Mouse (Mus musculus) E14TG2a.4 (cell line): ENCODE results near the gene Zfhx3.

ENCODE experiments used
- H3K27me3 ChIP-seq: 2 replicates; pipeline ENCODE4 v1.6.1; 2014; ENCODE audit warnings: low read length, control low read depth; ENCODE audit not compliant: insufficient read depth
- H3K36me3 ChIP-seq: 2 replicates; pipeline ENCODE4 v1.6.1; 2014; ENCODE audit warnings: low read length, control low read depth; ENCODE audit not compliant: insufficient read depth
- H3K4me1 ChIP-seq: replicated peaks from 2 replicates; pipeline ENCODE4 v1.6.1; 2014; ENCODE audit warnings: low read depth, low read length, control low read depth
- H3K4me3 ChIP-seq: replicated peaks from 2 replicates; pipeline ENCODE4 v1.5.1; 2014; ENCODE audit warnings: mild to moderate bottlenecking, low read length
- H3K9me3 ChIP-seq: 2 replicates; pipeline ENCODE4 v1.6.1; 2014; ENCODE audit warnings: low read length, control low read depth
- CTCF ChIP-seq: conservative IDR thresholded peaks from 2 replicates; pipeline ENCODE4 v1.5.1; 2014; ENCODE audit warnings: low read length
- NANOG ChIP-seq: IDR thresholded peaks from 2 replicates; pipeline ENCODE4 v1.6.1; 2014; ENCODE audit warnings: borderline replicate concordance, low read length, mixed read lengths
- POU5F1 ChIP-seq: IDR thresholded peaks from 2 replicates; pipeline ENCODE4 v1.6.1; 2014; ENCODE audit warnings: low read length, borderline replicate concordance

Zfhx3 gene

DNA sequence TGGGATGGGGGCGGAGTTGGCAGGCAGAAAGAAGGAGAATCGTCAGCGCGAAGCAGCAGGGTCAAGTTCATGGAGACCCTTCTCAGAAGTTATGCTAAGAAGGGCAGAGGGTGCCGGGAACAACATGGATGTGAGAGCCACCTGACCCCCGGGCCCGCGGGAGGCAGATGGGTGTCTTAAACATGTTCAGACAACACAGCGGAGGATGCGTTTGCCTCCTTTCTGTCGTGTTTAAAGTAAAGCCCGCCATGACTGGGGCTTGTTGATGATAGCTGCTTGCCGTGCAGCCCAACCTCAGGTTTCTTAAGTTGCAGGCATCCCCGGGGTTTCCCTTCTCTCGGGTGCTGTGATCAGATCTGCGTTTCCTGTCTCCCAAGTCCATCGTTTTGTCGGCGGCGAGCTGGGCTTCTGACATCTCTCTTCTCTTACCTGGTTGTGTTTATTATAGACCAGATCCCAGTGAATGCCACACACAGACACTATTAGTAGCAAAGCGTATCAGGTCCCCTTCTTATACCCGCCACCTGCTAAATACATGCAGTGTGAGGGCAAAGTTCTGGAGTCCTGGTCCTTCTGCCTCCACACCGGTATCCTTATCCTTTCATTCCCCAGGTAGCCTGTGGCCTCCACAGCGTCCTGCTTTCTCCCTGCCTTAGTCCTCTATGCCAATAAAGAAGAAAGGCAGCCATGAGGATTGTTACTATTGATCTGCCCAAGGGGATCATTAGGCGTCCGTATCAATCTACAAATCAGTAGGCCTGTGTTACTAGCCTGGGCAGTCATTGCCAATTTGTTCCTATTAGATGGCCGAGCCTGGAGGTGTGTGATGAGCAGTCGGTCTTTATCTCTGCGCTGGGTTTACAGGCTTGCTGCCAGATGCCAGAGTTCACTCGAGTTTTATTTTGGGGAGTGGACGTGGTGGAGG lies 2.5 kb downstream of the Zfhx3 start:
- Histone ChIP-seq H3K4me1 (peaks cover 20% of the 10 kb centered on the region), H3K4me3 (peak overlapping the region; percentile 54), H3K9me3 (no peaks in the 10 kb centered on the region), H3K36me3 (no peaks in the 10 kb centered on the region), H3K27me3 (peaks cover 8% of the 10 kb centered on the region; the same call in 1 of the 2 replicates)
- no peak for TF ChIP-seq NANOG
- no peak for TF ChIP-seq POU5F1
- no peak for TF ChIP-seq CTCF

- TF ChIP-seq CTCF = no peak
- TF ChIP-seq POU5F1 = no peak
- no peak for TF ChIP-seq NANOG
- Histone ChIP-seq H3K27me3 (peaks cover 8% of the 10 kb centered on the region; the same call in 1 of the 2 replicates), H3K36me3 (no peaks in the 10 kb centered on the region), H3K4me3 (no peak overlapping the region), H3K9me3 (no peaks in the 10 kb centered on the region), H3K4me1 (peaks cover 20% of the 10 kb centered on the region)
Observed at GRCm38 (mm10) chr8:107946888-107947287, 4.4 kb downstream of the Zfhx3 start.

DNA sequence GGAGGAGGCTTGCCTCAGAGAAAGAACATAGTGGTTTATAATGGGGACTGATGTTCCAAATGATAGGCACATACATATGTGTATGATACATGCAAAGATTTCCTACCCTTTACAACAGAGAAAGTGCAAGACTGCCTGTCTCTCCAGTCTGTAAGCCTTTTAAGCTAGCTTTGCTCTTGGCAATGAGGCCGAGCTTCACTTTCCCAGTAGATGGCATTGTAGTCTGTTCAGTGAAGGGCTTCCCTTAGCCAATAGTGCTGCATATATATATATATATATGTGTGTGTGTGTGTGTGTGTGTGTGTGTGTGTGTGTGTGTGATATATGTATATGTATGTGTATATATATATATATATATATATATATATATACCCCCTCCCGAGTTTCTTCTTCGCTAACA lies 13.4 kb downstream of the Zfhx3 start:
- Histone ChIP-seq H3K4me1 (no peaks in the 10 kb centered on the region), H3K9me3 (no peaks in the 10 kb centered on the region), H3K27me3 (no peaks in the 10 kb centered on the region), H3K4me3 (no peak overlapping the region), H3K36me3 (no peaks in the 10 kb centered on the region)
- TF ChIP-seq POU5F1 (no peak), CTCF (no peak), NANOG (no peak)

GRCm38 (mm10) chr8:107957566-107957965 lies 15.1 kb downstream of the Zfhx3 start:
- no peaks in the 10 kb centered on the region for H3K27me3 ChIP-seq
- H3K4me1 ChIP-seq = no peaks in the 10 kb centered on the region
- no peak overlapping the region for H3K4me3 ChIP-seq
- 0 out of 2 replicates have a peak, but pooled peaks cover 4% of the 10 kb centered on the region for H3K9me3 ChIP-seq
- TF ChIP-seq POU5F1 = no peak
- H3K36me3 ChIP-seq = no peaks in the 10 kb centered on the region

DNA sequence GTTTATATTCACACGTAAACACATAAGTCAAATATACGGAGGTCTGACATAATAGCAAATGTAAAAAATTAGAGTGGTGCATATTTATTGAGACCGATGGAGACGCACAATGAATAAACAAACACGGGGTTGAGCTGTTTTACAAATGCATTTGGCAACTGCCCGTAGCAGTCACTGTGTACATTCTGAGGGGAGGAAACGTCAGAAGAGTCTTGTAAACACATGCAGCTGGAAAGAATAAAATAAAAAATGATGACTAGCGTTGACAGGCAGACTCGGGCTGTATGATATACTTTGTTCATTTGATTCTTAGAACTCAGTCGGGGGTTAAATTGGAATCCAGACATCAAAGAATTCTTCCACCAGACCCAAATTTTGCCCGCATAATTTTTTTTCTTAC lies 18.0 kb downstream of the Zfhx3 start:
- no peak overlapping the region for H3K4me3 ChIP-seq
- H3K36me3 ChIP-seq = no peaks in the 10 kb centered on the region
- no peaks in the 10 kb centered on the region for H3K4me1 ChIP-seq
- H3K27me3 ChIP-seq = no peaks in the 10 kb centered on the region
- H3K9me3 ChIP-seq = 0 out of 2 replicates have a peak, but pooled peaks cover 4% of the 10 kb centered on the region
- no peak for TF ChIP-seq NANOG
- TF ChIP-seq CTCF = no peak
- TF ChIP-seq POU5F1 = no peak

DNA sequence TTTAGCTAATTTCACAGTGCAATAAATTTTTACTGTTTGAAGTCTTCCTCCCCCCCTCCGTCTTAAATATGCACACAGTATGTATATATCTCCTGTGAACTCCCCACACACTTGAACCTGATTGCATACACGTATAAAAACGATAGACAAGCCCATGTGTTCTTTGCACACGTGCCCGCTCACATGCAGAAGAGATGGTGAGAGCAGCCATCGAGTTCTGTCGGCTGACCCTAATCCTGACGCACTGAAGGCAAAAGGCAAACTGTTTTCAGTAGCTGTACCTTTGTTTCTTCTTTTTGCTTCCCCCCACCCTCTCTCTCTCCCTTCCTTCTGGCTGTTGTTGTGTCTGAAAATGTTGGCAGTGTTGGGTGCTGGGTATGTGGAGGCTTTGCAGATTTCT lies 18.4 kb downstream of the Zfhx3 start:
- no peak for TF ChIP-seq NANOG
- no peak for TF ChIP-seq POU5F1
- TF ChIP-seq CTCF = no peak
- Histone ChIP-seq H3K27me3 (no peaks in the 10 kb centered on the region), H3K9me3 (0 out of 2 replicates have a peak, but pooled peaks cover 4% of the 10 kb centered on the region), H3K36me3 (no peaks in the 10 kb centered on the region), H3K4me3 (no peak overlapping the region), H3K4me1 (no peaks in the 10 kb centered on the region)

- Histone ChIP-seq H3K4me1 (0 out of 2 replicates have a peak, but pooled peaks cover 3% of the 10 kb centered on the region), H3K36me3 (no peaks in the 10 kb centered on the region), H3K9me3 (no peaks in the 10 kb centered on the region), H3K27me3 (peaks cover 9% of the 10 kb centered on the region; the same call in 1 of the 2 replicates), H3K4me3 (no peak overlapping the region)
- TF ChIP-seq NANOG (no peak), CTCF (no peak)
Observed at GRCm38 (mm10) chr8:107972198-107972597, 29.8 kb downstream of the Zfhx3 start.

DNA sequence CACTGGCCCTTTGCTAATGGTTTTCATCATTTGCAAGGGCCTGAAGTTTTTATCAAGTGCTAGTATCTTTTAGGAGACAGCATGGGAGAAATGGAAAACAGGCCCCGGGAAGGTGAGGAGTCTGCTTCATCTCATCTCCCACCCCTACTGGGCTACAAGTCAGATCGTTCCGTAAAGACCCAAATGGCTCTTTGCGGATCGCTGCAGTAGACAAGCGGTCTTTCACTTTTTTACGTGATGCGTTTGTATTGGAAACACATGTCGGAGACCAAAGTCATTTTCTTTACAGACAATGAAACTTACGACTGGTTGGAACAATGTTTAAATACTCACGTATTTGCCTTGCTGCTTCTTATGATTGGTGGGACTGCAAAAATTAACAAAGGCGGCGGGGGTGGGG lies 32.0 kb downstream of the Zfhx3 start:
- no peak for TF ChIP-seq POU5F1
- no peak for TF ChIP-seq CTCF
- TF ChIP-seq NANOG = no peak

GRCm38 (mm10) chr8:107978247-107978646 lies 35.8 kb downstream of the Zfhx3 start:
- no peak overlapping the region for H3K4me3 ChIP-seq
- H3K4me1 ChIP-seq = 0 out of 2 replicates have a peak, but pooled peaks cover 3% of the 10 kb centered on the region
- H3K9me3 ChIP-seq = no peaks in the 10 kb centered on the region
- peaks cover 9% of the 10 kb centered on the region; the same call in 1 of the 2 replicates for H3K27me3 ChIP-seq
- no peak for TF ChIP-seq POU5F1
- TF ChIP-seq CTCF = no peak
- TF ChIP-seq NANOG = no peak
- no peaks in the 10 kb centered on the region for H3K36me3 ChIP-seq

More for the DNA sequence above, 32.0 kb downstream of the Zfhx3 start:
- H3K4me3 ChIP-seq = no peak overlapping the region
- H3K27me3 ChIP-seq = peaks cover 9% of the 10 kb centered on the region; the same call in 1 of the 2 replicates
- 0 out of 2 replicates have a peak, but pooled peaks cover 3% of the 10 kb centered on the region for H3K4me1 ChIP-seq
- H3K9me3 ChIP-seq = no peaks in the 10 kb centered on the region
- H3K36me3 ChIP-seq = no peaks in the 10 kb centered on the region
